Mouse (Mus musculus): ENCODE measurements around the gene Cnot11. TPM values are rescaled to one million over a fixed set of nuclear protein-coding genes. Genes with fewer than 3 reads are reported as not detected.

Cnot11 gene
- polyA plus RNA-seq, 1 experiment, result 17.8 TPM

DNA sequence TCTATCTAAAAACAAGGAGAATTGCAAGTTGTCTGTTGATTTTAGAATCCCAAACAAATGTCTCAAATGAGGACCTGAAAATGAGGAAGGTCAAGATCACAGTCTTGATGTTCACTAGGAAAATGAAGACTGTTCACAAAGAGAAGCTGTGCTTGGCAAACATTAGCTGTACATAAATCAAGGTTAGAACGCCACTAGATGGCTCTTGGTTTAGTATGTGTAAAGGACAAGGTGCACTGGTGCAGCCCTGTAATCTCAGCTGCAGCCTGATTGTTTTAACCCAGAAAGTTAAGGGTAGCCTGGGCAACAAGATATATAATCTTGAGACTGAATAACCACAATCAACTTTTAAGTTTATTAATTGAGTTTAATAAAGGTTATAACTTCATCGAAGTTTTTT, 12.4 kb downstream of the Cnot11 start:
- Histone ChIP-seq H3K4me3 (replicated peaks; ENCODE audit: extremely low read depth, low read depth, low read length) (no peak overlapping the region), H3K4me1 (ENCODE audit: control insufficient read depth, insufficient read depth, low read length) (no peaks in the 10 kb centered on the region)
- 52% methylated on average over 2 of the region's 2 CpGs for WGBS
- TF ChIP-seq CTCF (IDR thresholded peaks at IDR 0.05; ENCODE audit: insufficient read depth, low read length), result no peak
- no peak for TF ChIP-seq POLR2A (IDR thresholded peaks at IDR 0.05; ENCODE audit: borderline replicate concordance, extremely low read depth, low read depth, low read length)
- no peak for DNase-seq

DNA sequence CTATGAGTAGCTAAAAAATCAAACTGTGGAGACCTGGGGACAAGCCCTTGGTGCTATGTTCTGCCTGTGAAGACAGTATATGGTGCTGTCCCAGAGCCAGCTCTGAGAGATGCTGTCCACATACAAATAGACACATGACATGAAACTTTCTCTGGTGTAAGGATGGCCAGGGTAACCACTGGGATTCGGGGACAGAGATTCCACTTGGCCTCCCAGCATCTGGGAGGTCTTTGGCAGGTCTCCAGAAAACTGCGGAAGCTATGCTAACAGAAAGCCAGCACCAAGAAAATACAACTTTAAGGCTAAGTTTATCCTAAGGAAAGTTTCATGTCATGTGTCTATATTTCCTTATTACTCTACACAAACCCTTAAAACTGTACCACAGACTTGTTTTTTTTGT, 15.0 kb downstream of the Cnot11 start:
- WGBS, result 54% methylated on average over 2 of the region's 2 CpGs
- Histone ChIP-seq H3K4me3 (replicated peaks; ENCODE audit: extremely low read depth, low read depth, low read length) (no peak overlapping the region), H3K4me1 (ENCODE audit: control insufficient read depth, insufficient read depth, low read length) (no peaks in the 10 kb centered on the region)
- TF ChIP-seq POLR2A (IDR thresholded peaks at IDR 0.05; ENCODE audit: borderline replicate concordance, extremely low read depth, low read depth, low read length) (no peak), CTCF (IDR thresholded peaks at IDR 0.05; ENCODE audit: insufficient read depth, low read length) (no peak)
- no peak for DNase-seq

GRCm38 (mm10) chr1:39555556-39556415, 21.0 kb downstream of the Cnot11 start:
- no peaks in the 10 kb centered on the region for H3K4me1 ChIP-seq (ENCODE audit: control insufficient read depth, insufficient read depth, low read length)
- no peak for DNase-seq
- TF ChIP-seq POLR2A (IDR thresholded peaks at IDR 0.05; ENCODE audit: borderline replicate concordance, extremely low read depth, low read depth, low read length), result no peak
- TF ChIP-seq CTCF (IDR thresholded peaks at IDR 0.05; ENCODE audit: insufficient read depth, low read length), result no peak
- WGBS, result 63% methylated on average over 9 of the region's 9 CpGs
- no peak overlapping the region for H3K4me3 ChIP-seq (replicated peaks; ENCODE audit: extremely low read depth, low read depth, low read length)

DNA sequence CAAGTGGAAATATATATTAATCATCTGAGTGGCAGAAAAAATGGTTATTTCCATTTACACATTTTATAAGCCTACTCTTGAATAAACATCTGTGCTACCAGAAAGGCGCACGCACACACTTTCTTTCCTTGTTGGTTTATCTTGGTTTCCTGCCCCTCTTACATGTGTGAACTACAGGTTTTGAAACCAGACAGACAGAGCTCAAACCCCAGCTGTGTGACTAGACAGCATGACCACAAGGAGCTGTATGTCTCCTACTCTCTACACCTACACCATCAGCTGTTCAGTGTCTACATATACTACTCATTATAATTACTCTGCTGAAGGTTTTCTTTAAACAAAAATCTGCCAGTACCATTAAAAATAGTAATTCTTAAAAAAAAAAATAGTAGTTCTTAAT, 24.2 kb downstream of the Cnot11 start:
- TF ChIP-seq POLR2A (IDR thresholded peaks at IDR 0.05; ENCODE audit: borderline replicate concordance, extremely low read depth, low read depth, low read length), result no peak
- no peaks in the 10 kb centered on the region for H3K4me1 ChIP-seq (ENCODE audit: control insufficient read depth, insufficient read depth, low read length)
- 83% methylated on average over 2 of the region's 2 CpGs for WGBS
- no peak for DNase-seq
- no peak overlapping the region for H3K4me3 ChIP-seq (replicated peaks; ENCODE audit: extremely low read depth, low read depth, low read length)

GRCm38 (mm10) chr1:39561920-39562319, 27.1 kb downstream of the Cnot11 start:
- 46% methylated on average over 1 of the region's 1 CpGs for WGBS

DNA sequence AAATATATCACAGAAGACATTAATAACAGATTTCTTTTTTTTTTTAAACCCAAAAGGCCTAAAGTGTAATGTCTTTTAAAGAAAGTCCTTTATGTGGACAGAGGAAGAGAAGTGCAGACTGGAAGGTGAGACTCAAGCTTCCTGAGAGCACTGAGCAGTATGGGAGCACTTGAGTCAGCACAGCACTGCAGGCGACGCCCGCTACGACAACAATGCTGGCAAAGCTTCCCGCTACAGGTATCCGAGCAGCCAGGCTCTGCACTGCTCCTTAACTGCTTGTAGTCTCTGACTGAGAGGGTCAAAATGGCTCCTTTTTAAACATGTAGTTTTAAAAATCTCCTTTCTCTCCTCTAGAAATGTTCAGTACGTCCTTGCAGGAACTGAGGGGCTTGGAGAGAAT, 28.4 kb downstream of the Cnot11 start:
- Histone ChIP-seq H3K4me1 (ENCODE audit: control insufficient read depth, insufficient read depth, low read length) (no peaks in the 10 kb centered on the region; the same call in 1 of the 2 replicates), H3K4me3 (replicated peaks; ENCODE audit: extremely low read depth, low read depth, low read length) (no peak overlapping the region)
- TF ChIP-seq POLR2A (IDR thresholded peaks at IDR 0.05; ENCODE audit: borderline replicate concordance, extremely low read depth, low read depth, low read length) (no peak), CTCF (IDR thresholded peaks at IDR 0.05; ENCODE audit: insufficient read depth, low read length) (no peak)
- WGBS, result 69% methylated on average over 7 of the region's 7 CpGs
- DNase-seq, result no peak

More at GRCm38 (mm10) chr1:39561920-39562319, 27.1 kb downstream of the Cnot11 start:
- no peak for DNase-seq
- TF ChIP-seq CTCF (IDR thresholded peaks at IDR 0.05; ENCODE audit: insufficient read depth, low read length), result no peak
- H3K4me1 ChIP-seq (ENCODE audit: control insufficient read depth, insufficient read depth, low read length), result no peaks in the 10 kb centered on the region
- H3K4me3 ChIP-seq (replicated peaks; ENCODE audit: extremely low read depth, low read depth, low read length), result no peak overlapping the region

DNA sequence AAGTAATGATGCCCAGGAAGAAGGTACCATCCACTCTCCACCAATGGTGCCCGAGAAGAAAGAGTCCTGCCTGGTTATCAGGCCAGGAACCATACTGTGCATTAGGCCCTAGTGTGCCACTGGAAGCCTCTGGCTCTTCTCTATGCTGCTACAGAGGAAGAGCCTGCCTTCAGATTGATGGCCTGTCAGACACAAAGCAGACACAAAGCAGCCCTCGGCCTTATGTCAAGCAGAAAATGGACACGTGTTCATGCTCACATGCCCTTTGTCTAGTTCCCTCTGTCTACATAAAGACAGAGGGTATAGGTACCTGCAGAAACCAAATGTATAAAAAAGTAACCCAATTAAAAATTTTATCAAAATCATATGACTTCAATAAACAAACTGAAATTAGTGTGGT, 29.8 kb downstream of the Cnot11 start:
- H3K4me3 ChIP-seq (replicated peaks; ENCODE audit: extremely low read depth, low read depth, low read length), result no peak overlapping the region
- 63% methylated on average over 3 of the region's 3 CpGs for whole genome bisulfite sequencing
- TF ChIP-seq CTCF (IDR thresholded peaks at IDR 0.05; ENCODE audit: insufficient read depth, low read length), result no peak
- no peak for TF ChIP-seq POLR2A (IDR thresholded peaks at IDR 0.05; ENCODE audit: borderline replicate concordance, extremely low read depth, low read depth, low read length)

GRCm38 (mm10) chr1:39568079-39568478, 33.3 kb downstream of the Cnot11 start:
- TF ChIP-seq CTCF (IDR thresholded peaks at IDR 0.05; ENCODE audit: insufficient read depth, low read length) (no peak), POLR2A (IDR thresholded peaks at IDR 0.05; ENCODE audit: borderline replicate concordance, extremely low read depth, low read depth, low read length) (no peak)
- no peaks in the 10 kb centered on the region; the same call in 1 of the 2 replicates for H3K4me1 ChIP-seq (ENCODE audit: control insufficient read depth, insufficient read depth, low read length)

More for the DNA sequence above, 29.8 kb downstream of the Cnot11 start:
- DNase-seq, result no peak
- H3K4me1 ChIP-seq (ENCODE audit: control insufficient read depth, insufficient read depth, low read length), result no peaks in the 10 kb centered on the region; the same call in 1 of the 2 replicates

GRCm38 (mm10) chr1:39571653-39572052, 36.9 kb downstream of the Cnot11 start:
- DNase-seq, result no peak
- Histone ChIP-seq H3K4me1 (ENCODE audit: control insufficient read depth, insufficient read depth, low read length) (peaks cover 2% of the 10 kb centered on the region; the same call in 1 of the 2 replicates), H3K4me3 (replicated peaks; ENCODE audit: extremely low read depth, low read depth, low read length) (no peak overlapping the region)
- WGBS, result 50% methylated on average over 6 of the region's 6 CpGs
- TF ChIP-seq CTCF (IDR thresholded peaks at IDR 0.05; ENCODE audit: insufficient read depth, low read length) (no peak), POLR2A (IDR thresholded peaks at IDR 0.05; ENCODE audit: borderline replicate concordance, extremely low read depth, low read depth, low read length) (no peak)

More at GRCm38 (mm10) chr1:39568079-39568478, 33.3 kb downstream of the Cnot11 start:
- no peak for DNase-seq
- H3K4me3 ChIP-seq (replicated peaks; ENCODE audit: extremely low read depth, low read depth, low read length), result no peak overlapping the region

DNA sequence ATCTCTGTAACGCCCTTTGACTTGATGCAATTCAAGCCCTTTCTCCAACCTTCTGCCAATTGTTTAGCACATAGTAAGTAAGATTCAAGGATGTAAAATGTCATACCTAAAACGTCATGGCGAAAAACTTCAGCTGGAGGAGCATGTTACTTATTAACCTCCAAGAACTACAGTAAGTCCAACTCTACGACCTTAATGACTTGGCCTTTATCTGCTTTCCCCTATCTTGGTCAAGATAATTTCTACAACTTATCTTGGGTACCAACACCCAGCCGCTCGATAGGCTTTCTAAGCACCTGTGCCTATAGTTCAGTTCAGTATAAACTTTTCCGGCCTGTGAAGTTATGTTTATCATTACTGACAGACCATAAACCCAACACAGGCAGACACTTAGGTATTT, 39.1 kb downstream of the Cnot11 start:
- TF ChIP-seq CTCF (IDR thresholded peaks at IDR 0.05; ENCODE audit: insufficient read depth, low read length) (no peak), POLR2A (IDR thresholded peaks at IDR 0.05; ENCODE audit: borderline replicate concordance, extremely low read depth, low read depth, low read length) (no peak)

More for the DNA sequence above, 39.1 kb downstream of the Cnot11 start:
- H3K4me1 ChIP-seq (ENCODE audit: control insufficient read depth, insufficient read depth, low read length), result peaks cover 2% of the 10 kb centered on the region; the same call in 1 of the 2 replicates
- 67% methylated on average over 7 of the region's 7 CpGs for WGBS
- DNase-seq, result no peak
- H3K4me3 ChIP-seq (replicated peaks; ENCODE audit: extremely low read depth, low read depth, low read length), result no peak overlapping the region
